In the genomic region with DNA sequence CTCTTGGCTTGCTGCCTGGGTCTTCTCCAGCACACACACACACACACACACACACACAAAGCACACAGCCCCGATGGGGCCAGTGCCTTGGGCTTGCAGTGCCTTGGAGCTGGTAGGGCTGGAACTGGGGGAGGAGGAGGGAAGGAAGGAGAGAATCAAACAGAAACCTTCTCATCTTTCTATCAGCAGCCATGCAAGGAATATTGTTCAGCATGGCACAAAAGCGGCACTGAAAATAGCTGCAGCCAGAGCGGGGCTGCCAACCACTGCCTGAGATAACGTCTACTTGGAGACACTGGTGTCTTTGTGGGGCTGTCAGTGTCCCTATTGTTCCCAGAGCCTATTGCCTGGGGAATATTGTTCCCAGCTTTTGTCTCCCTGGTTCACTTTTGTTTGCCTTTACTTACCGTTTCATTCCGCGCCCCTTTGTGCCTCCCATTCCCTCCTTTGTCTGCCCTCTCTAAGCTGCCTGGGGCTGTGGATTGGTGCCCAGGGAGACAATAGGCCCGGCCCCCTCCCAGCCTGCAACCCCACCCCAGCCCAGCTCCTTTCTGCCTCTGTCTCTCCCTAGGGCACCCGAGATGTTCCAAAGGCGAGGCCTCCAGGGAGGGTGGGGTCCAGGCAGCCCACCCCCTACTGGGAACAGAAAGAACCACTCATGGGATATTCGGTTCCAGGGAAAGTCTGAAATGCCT, we compare ENCODE assay signal across 8 mouse cellular contexts.
DNase-seq lines count a peak whose midpoint lies in the region; ATAC-seq lines count a peak whose summit lies in the region.

No protein-coding gene starts in this region.

- peaks cover 33% of the 10 kb centered on the region for H3K4me1 ChIP-seq in forebrain, embryonic 10.5 days
- peaks cover 19% of the 10 kb centered on the region for H3K4me1 ChIP-seq in lung, embryonic 16.5 days (replicated peaks; ENCODE audit: control insufficient read depth, insufficient read depth, low read length)

- H3K4me3 ChIP-seq in forebrain, embryonic 10.5 days, result peak overlapping the region; percentile 52
- peak overlapping the region; percentile 43 for H3K4me3 ChIP-seq in lung, embryonic 16.5 days (ENCODE audit: low read length)

- H3K36me3 ChIP-seq in forebrain, embryonic 10.5 days (replicated peaks), result no peaks in the 10 kb centered on the region
- H3K36me3 ChIP-seq in lung, embryonic 16.5 days (ENCODE audit: control insufficient read depth, insufficient read depth, low read length), result no peaks in the 10 kb centered on the region

- no peaks in the 10 kb centered on the region for H3K27me3 ChIP-seq in forebrain, embryonic 10.5 days (ENCODE audit: poor library complexity, severe bottlenecking)
- H3K27me3 ChIP-seq in lung, embryonic 16.5 days (ENCODE audit: control insufficient read depth, insufficient read depth, low read depth, low read length), result no peaks in the 10 kb centered on the region

- H3K27ac ChIP-seq in forebrain, embryonic 10.5 days, result peak overlapping the region; percentile 96
- H3K27ac ChIP-seq in lung, embryonic 16.5 days (ENCODE audit: low read length), result peak overlapping the region; percentile 88

- peak; percentile 77 for ATAC-seq in lung, embryonic 16.5 days (ENCODE audit: low read depth)

- peak; percentile 11 for DNase-seq in adrenal gland, adult 2 months
- DNase-seq in adrenal gland, postnatal 4 days (ENCODE audit: low spot score in 2 of 2), result no peak
- peak; percentile 77 for DNase-seq in forebrain, embryonic 10.5 days (ENCODE audit: extremely low spot score, low spot score)
- peak; percentile 46 for DNase-seq in heart, postnatal 4 days
- peak; percentile 54 for DNase-seq in left cerebral cortex, adult 11 months (ENCODE audit: low spot score)
- peak; percentile 9 for DNase-seq in retina, postnatal 7 days (ENCODE audit: low read depth, low spot score)
- DNase-seq in spleen, adult 12 weeks (ENCODE audit: low spot score), result no peak

- 1% methylated on average over 11 of the region's 11 CpGs for WGBS in forebrain, embryonic 10.5 days
- WGBS in lung, embryonic 16.5 days, result 4% methylated on average over 11 of the region's 11 CpGs

- H3K9me3 ChIP-seq in forebrain, embryonic 10.5 days, result no peaks in the 10 kb centered on the region
- no peaks in the 10 kb centered on the region for H3K9me3 ChIP-seq in lung, embryonic 16.5 days (ENCODE audit: control insufficient read depth, low read length)

- peak overlapping the region; percentile 90 for H3K4me2 ChIP-seq in lung, embryonic 16.5 days (ENCODE audit: low read depth, low read length)

- peak overlapping the region; percentile 70 for H3K9ac ChIP-seq in lung, embryonic 16.5 days (ENCODE audit: low read length)

Comparison
In these comparisons a context has a peak if more than half of its experiments do, and no peak if none do; other contexts are left out.
1. DNase-seq: peak in adrenal gland, adult 2 months (single experiment), forebrain, embryonic 10.5 days (single experiment), heart, postnatal 4 days (single experiment), left cerebral cortex, adult 11 months (single experiment) and retina, postnatal 7 days (single experiment); none in adrenal gland, postnatal 4 days (0 of 2) and spleen, adult 12 weeks (single experiment).